Mouse (Mus musculus) kidney, embryonic 16.5 days (tissue): Measurements from ENCODE around the gene Olfr1280. TPM values are rescaled to one million over a fixed set of nuclear protein-coding genes. Genes with fewer than 3 reads are reported as not detected.
"Not testable (repeated sequence)": the region's sequence is repeated elsewhere in the genome, so short reads cannot be mapped to it uniquely, and the experiment has no call there.

Experiments
- ATAC-seq: fragments of 200-750 bp; cut with Nextera tagmentation; 2 replicates; pipeline ENCODE4 v1.8.0; 2017; ENCODE audit warnings: moderate TSS enrichment; ENCODE audit not compliant: low FRiP score, low TSS enrichment
- H3K27ac ChIP-seq: fragments of 300-500 bp; sonication (generic); 2 replicates; pipeline ENCODE4 v1.5.1; 2014; ENCODE audit warnings: low read length
- H3K27me3 ChIP-seq: fragments of 300-500 bp; sonication (generic); 2 replicates; pipeline ENCODE4 v1.6.1; 2014; ENCODE audit warnings: low read length, control low read depth, mixed read lengths; ENCODE audit not compliant: insufficient read depth
- H3K36me3 ChIP-seq: fragments of 300-500 bp; sonication (generic); 2 replicates; pipeline ENCODE4 v1.6.1; 2014; ENCODE audit warnings: low read length, control low read depth, mixed read lengths; ENCODE audit not compliant: insufficient read depth
- H3K4me1 ChIP-seq: fragments of 300-500 bp; sonication (generic); 2 replicates; pipeline ENCODE4 v1.6.1; 2014; ENCODE audit warnings: low read length, control low read depth, mixed read lengths; ENCODE audit not compliant: insufficient read depth
- H3K4me2 ChIP-seq: fragments of 300-500 bp; sonication (generic); replicated peaks from 2 replicates; pipeline ENCODE4 v1.6.1; 2014; ENCODE audit warnings: low read depth, low read length
- H3K4me3 ChIP-seq: fragments of 300-500 bp; sonication (generic); 2 replicates; pipeline ENCODE4 v1.5.1; 2014; ENCODE audit warnings: mild to moderate bottlenecking, low read length
- H3K9ac ChIP-seq: fragments of 300-500 bp; sonication (generic); replicated peaks from 2 replicates; pipeline ENCODE4 v1.6.1; 2014; ENCODE audit warnings: low read length
- H3K9me3 ChIP-seq: fragments of 300-500 bp; sonication (generic); 2 replicates; pipeline ENCODE4 v1.6.1; 2016; ENCODE audit warnings: low read length, control low read depth
- WGBS: fragments of 180-500 bp; shearing (Covaris S2); extraction: QIAGEN DNeasy Blood & Tissue Kit; methylation state at CpG from one replicate; pipeline ENCODE4 v1.1.7; 2014; 5-methylcytosine and 5-hydroxymethylcytosine counted together
- polyA plus RNA-seq: library from polyadenylated mRNA; unstranded; fragments of >200 nt; fragmentation: Nextera tagmentation; extraction: Ambion mirVana; gene quantifications from 2 replicates; pipeline ENCODE4 v1.2.1, GENCODE M21; 2015

Gene Olfr1280
- not detected in 2 replicates for polyA plus RNA-seq

DNA sequence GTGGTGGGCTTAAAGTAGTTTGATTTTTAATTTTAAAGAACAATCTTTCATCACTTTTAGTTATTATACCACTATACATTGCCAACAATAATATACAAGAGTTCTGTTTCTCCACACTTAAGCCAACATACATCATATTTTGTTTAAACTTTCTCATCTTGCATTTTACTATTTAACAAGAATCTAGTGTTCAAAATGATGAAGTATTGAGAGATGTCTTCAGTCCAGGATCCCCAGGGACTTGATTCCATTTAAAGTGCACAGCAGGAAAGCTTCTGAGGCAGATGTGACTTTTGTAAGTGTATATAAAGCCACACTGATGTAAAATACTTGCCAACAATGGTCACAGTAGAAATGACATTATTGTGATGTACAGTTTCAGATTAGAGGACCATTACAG lies at the start of gene Olfr1280:
Gene Olfr1280 (plus strand): TSS at position 301 of the 400 bp plus-strand sequence.
- ATAC-seq, result no peak
- no peaks in the 10 kb centered on the region for H3K27me3 ChIP-seq
- H3K4me1 ChIP-seq, result no peaks in the 10 kb centered on the region

DNA sequence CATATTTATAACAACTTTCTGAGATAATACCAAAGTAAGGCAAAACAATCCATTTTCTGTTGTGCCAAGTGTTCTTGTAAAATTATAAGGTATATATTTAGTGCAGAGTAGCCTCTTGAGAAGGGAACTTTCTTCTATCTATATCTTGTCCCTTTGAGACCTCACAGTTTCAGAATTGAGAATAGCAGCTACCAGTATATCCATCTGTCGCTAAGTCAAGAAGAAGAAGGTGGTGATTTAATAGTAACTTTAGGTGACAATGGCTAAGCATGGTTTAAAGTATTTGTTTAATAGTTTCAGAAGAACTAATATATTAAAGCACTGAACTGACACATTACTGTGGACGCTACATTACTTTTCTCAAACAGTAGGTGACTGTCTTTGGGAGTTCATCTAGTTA lies 39.8 kb upstream of the Olfr1280 start, which contains the start of gene Olfr1277:
Gene Olfr1277 (minus strand): TSS at position 101 of the 400 bp plus-strand sequence.
- ATAC-seq, result no peak
- H3K4me3 ChIP-seq, result no peak within 1 kb of the TSS
- H3K9me3 ChIP-seq, result no peaks in the 10 kb centered on the region
- H3K27me3 ChIP-seq, result no peaks in the 10 kb centered on the region
- no peak within 1 kb of the TSS for H3K4me2 ChIP-seq
- no peaks in the 10 kb centered on the region for H3K36me3 ChIP-seq
- 70% methylated on average over 2 of the region's 2 CpGs for WGBS
- H3K4me1 ChIP-seq, result no peaks in the 10 kb centered on the region
- no peak within 1 kb of the TSS for H3K9ac ChIP-seq
- H3K27ac ChIP-seq, result no peak within 1 kb of the TSS

More for the DNA sequence above, at the start of gene Olfr1280:
- Histone ChIP-seq H3K4me3 (no peak within 1 kb of the TSS), H3K9me3 (no peaks in the 10 kb centered on the region), H3K36me3 (no peaks in the 10 kb centered on the region), H3K9ac (no peak within 1 kb of the TSS), H3K27ac (no peak within 1 kb of the TSS), H3K4me2 (no peak within 1 kb of the TSS)

GRCm38 (mm10) chr2:111289836-111290235 lies 24.0 kb upstream of the Olfr1280 start, which contains the start of gene Olfr1278:
TSS of gene Olfr1278 (plus strand) at chr2:111290136.
- no peaks in the 10 kb centered on the region for H3K4me1 ChIP-seq
- H3K36me3 ChIP-seq, result no peaks in the 10 kb centered on the region
- ATAC-seq, result no peak
- H3K9me3 ChIP-seq, result no peaks in the 10 kb centered on the region
- no peaks in the 10 kb centered on the region for H3K27me3 ChIP-seq
- H3K27ac ChIP-seq, result no peak within 1 kb of the TSS
- H3K9ac ChIP-seq, result no peak within 1 kb of the TSS
- no peak within 1 kb of the TSS for H3K4me2 ChIP-seq
- H3K4me3 ChIP-seq, result no peak within 1 kb of the TSS

- no peaks in the 10 kb centered on the region for H3K27me3 ChIP-seq
- H3K27ac ChIP-seq, result no peak overlapping the region
- H3K9me3 ChIP-seq, result no peaks in the 10 kb centered on the region
- no peak overlapping the region for H3K4me3 ChIP-seq
- no peak overlapping the region for H3K4me2 ChIP-seq
- no peaks in the 10 kb centered on the region for H3K36me3 ChIP-seq
- ATAC-seq, result no peak
- no peak overlapping the region for H3K9ac ChIP-seq
- H3K4me1 ChIP-seq, result no peaks in the 10 kb centered on the region
Measured at GRCm38 (mm10) chr2:111298541-111298940, 15.3 kb upstream of the Olfr1280 start.

- Histone ChIP-seq H3K27ac (no peak within 1 kb of the TSS), H3K9me3 (no peaks in the 10 kb centered on the region), H3K4me1 (no peaks in the 10 kb centered on the region), H3K4me2 (no peak within 1 kb of the TSS), H3K4me3 (no peak within 1 kb of the TSS), H3K36me3 (no peaks in the 10 kb centered on the region), H3K9ac (no peak within 1 kb of the TSS), H3K27me3 (no peaks in the 10 kb centered on the region)
- ATAC-seq, result no peak
Measured at GRCm38 (mm10) chr2:111300374-111300773, 13.4 kb upstream of the Olfr1280 start, which contains the start of gene Olfr1279. TSS of gene Olfr1279 (plus strand) at chr2:111300635.

DNA sequence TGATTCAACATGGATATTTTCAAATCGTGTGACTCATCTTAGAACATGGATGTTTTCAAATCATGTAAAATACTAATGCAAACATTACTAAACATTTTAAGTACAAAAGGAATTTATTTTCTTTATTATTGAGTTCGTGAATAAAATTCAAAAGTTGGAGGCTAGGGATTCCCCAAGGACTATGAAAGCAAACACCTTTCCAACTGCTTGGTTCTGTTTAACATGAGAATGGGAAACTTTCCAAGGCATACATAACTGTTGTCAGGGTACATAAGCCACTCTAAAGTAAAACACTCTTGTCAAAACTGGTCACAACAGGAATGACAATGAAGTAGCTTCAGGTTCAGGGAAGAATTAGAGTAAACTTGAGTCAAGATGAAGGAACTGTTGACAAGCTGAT lies 12.4 kb downstream of the Olfr1280 start, which contains the start of gene Olfr1281:
Gene Olfr1281 (plus strand): TSS at position 301 of the 400 bp plus-strand sequence.
- Histone ChIP-seq H3K27me3 (no peaks in the 10 kb centered on the region), H3K9me3 (no peaks in the 10 kb centered on the region), H3K4me1 (no peaks in the 10 kb centered on the region), H3K27ac (no peak within 1 kb of the TSS), H3K4me2 (no peak within 1 kb of the TSS), H3K4me3 (no peak within 1 kb of the TSS), H3K36me3 (no peaks in the 10 kb centered on the region), H3K9ac (no peak within 1 kb of the TSS)
- 77% methylated on average over 2 of the region's 2 CpGs for WGBS
- no peak for ATAC-seq

DNA sequence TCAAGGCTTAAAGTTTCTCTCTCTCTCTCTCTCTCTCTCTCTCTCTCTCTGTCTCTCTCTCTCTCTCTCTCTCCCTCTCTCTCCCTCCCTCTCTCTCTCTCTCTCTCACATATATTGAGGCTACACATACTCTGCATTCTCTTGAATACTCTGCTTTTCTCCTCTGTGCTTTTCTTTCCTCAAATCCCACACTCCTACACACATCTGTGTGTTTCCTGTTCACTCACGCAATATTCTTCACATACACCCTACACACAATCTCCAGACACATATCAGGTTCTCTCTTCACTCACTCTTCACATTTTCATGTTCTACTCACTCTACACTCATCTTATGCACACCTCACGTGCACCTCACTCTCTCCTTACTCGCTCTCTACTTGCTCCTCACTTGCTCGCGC lies 19.9 kb downstream of the Olfr1280 start:
- not testable (repeated sequence) for H3K9me3 ChIP-seq, H3K4me2 ChIP-seq, H3K27me3 ChIP-seq, ATAC-seq, H3K27ac ChIP-seq, H3K4me1 ChIP-seq, H3K36me3 ChIP-seq, H3K4me3 ChIP-seq, H3K9ac ChIP-seq
- WGBS, result 87% methylated on average over 5 of the region's 5 CpGs

DNA sequence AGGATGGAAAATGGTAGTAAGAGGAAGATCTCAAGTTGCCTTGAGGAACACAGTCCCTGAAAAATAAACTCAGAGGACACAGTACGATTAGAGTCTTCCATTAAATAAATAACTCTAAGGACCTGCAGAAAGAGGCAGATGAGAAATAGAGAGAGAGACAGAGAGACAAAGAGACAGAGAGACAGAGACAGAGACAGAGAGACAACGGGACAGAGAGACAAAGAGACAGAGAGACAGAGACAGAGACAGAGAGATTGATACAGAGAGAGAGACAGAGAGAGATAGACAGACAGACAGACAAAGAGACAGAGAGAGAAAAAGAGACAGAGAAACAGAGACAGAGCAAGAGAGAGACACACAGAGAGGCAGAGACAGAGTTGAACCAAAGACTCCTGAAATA lies 22.2 kb downstream of the Olfr1280 start, which contains the start of gene Olfr1282:
Gene Olfr1282 (minus strand): TSS at position 101 of the 400 bp plus-strand sequence.
- WGBS, result 77% methylated on average over 2 of the region's 2 CpGs
- H3K9ac ChIP-seq, result no peak within 1 kb of the TSS
- H3K4me3 ChIP-seq, result no peak within 1 kb of the TSS
- H3K27ac ChIP-seq, result no peak within 1 kb of the TSS
- no peaks in the 10 kb centered on the region for H3K36me3 ChIP-seq
- no peaks in the 10 kb centered on the region for H3K27me3 ChIP-seq
- ATAC-seq, result no peak
- no peaks in the 10 kb centered on the region for H3K4me1 ChIP-seq
- no peaks in the 10 kb centered on the region for H3K9me3 ChIP-seq
- no peak within 1 kb of the TSS for H3K4me2 ChIP-seq

DNA sequence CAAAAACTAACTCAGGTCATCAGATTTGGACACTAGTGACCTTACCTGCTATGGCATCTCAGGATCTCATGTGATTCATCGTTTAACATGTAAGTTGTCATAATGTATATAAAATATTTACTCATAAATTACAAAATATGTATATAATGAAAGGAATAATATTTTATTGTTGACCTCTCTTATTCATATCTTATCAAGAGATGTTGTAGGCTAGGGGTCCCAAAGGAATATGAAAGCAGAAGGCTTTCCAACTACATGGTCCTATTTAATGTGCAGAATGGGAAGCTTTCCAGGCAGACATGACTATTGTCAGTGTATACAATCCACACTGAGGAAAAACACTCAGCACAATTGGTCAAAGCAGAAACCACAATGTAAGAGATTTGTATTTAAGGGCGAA lies 52.7 kb downstream of the Olfr1280 start, which contains the start of gene Olfr1283:
Gene Olfr1283 (plus strand): TSS at position 301 of the 400 bp plus-strand sequence.
- Histone ChIP-seq H3K4me1 (no peaks in the 10 kb centered on the region), H3K9ac (no peak within 1 kb of the TSS), H3K27me3 (no peaks in the 10 kb centered on the region), H3K4me2 (no peak within 1 kb of the TSS), H3K4me3 (no peak within 1 kb of the TSS), H3K36me3 (no peaks in the 10 kb centered on the region), H3K27ac (no peak within 1 kb of the TSS), H3K9me3 (no peaks in the 10 kb centered on the region)
- WGBS, result 73% methylated on average over 2 of the region's 2 CpGs
- ATAC-seq, result no peak

GRCm38 (mm10) chr2:111375222-111375621 lies 61.4 kb downstream of the Olfr1280 start, which contains the start of gene Olfr1284:
TSS of gene Olfr1284 (plus strand) at chr2:111375522.
- Histone ChIP-seq H3K4me2 (no peak within 1 kb of the TSS), H3K27ac (no peak within 1 kb of the TSS), H3K4me1 (no peaks in the 10 kb centered on the region), H3K36me3 (no peaks in the 10 kb centered on the region), H3K9ac (no peak within 1 kb of the TSS), H3K9me3 (no peaks in the 10 kb centered on the region), H3K27me3 (no peaks in the 10 kb centered on the region), H3K4me3 (no peak within 1 kb of the TSS)
- 95% methylated on average over 1 of the region's 1 CpGs for WGBS
- ATAC-seq, result no peak
